Mouse (Mus musculus) liver, postnatal 0 days (tissue): ENCODE measurements around the gene Tbx21.

Source experiments
- CTCF ChIP-seq: sonication (generic); IDR thresholded peaks from 2 replicates; pipeline ENCODE4 v1.5.1; 2016; ENCODE audit warnings: antibody characterized with exemption, low read depth
- EP300 ChIP-seq: IDR thresholded peaks from 2 replicates; pipeline ENCODE4 v1.6.1; 2016; ENCODE audit warnings: antibody characterized with exemption, low read depth, mild to moderate bottlenecking

DNA sequence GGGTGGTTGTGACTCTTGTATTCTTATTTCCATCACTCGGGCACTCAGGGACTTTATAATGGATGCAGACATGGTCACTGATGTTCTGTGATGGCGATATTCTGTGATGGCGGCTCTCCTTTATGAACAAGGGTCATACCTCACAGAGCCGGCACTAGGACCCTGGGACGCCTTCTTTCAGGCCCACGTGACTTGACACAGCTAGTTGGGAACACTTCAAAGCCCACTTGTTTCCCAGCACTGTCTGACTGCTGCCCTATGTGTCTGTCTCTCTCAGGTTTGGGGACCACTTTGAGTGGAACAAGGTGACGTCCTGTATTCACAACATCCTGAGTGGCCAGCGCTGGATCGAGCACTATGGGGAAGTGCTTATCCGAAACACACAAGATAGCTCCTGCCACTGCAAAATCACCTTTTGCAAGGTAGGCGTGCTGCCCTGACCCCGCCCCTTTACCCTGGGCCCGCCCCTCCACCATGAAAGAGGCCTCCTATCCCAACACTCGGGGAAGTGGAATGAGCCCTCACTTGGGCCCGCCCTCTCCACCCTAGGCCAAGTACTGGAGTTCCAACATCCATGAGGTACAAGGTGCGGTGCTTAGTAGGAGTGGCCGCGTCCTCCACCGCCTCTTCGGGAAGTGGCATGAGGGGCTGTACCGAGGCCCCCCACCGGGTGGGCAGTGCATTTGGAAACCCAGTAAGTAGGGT, 48.3 kb downstream of the Tbx21 start:
- no peak for TF ChIP-seq CTCF
- no peak for TF ChIP-seq EP300
